Mouse (Mus musculus) G1E (cell line): ENCODE measurements at regions not wholly inside any gene's neighbourhood (a gene's known extent, or its start where the extent isn't known, plus 50 kb on each side); places are given as distances from the start of the nearest gene placed in this dataset.

Experiments used
- CTCF ChIP-seq: IDR thresholded peaks from 2 replicates; pipeline ENCODE4 v1.5.1; 2012; ENCODE audit warnings: low read depth, low read length, inconsistent platforms, mixed read lengths
- GATA1 ChIP-seq: IDR thresholded peaks from 2 replicates; pipeline ENCODE4 v1.6.1; 2012; ENCODE audit warnings: borderline replicate concordance, low read length, inconsistent platforms, mixed read lengths

- no peak for TF ChIP-seq CTCF
- TF ChIP-seq GATA1 = no peak
These were observed 570.1 kb upstream of the Chrm3 start for GRCm38 (mm10) chr13:10930741-10931140.
